Mouse (Mus musculus) megakaryocyte, embryonic 14.5 days (primary cell): Measurements from ENCODE around the gene Nrtn. TPM values are rescaled to one million over a fixed set of nuclear protein-coding genes. Genes with fewer than 3 reads are reported as not detected.

Source experiments
- H3K27me3 ChIP-seq: replicated peaks from 2 replicates; pipeline ENCODE3; 2012; ENCODE audit warnings: inconsistent platforms
- H3K36me3 ChIP-seq: replicated peaks from 2 replicates; pipeline ENCODE3; 2012; ENCODE audit warnings: low read length, inconsistent platforms, mixed read lengths
- H3K4me1 ChIP-seq: 2 replicates; pipeline ENCODE4 v1.6.1; 2012; ENCODE audit warnings: inconsistent platforms
- H3K4me3 ChIP-seq: replicated peaks from 2 replicates; pipeline ENCODE3; 2012; ENCODE audit warnings: moderate library complexity, mild to moderate bottlenecking, inconsistent platforms
- H3K9me3 ChIP-seq: 2 replicates; pipeline ENCODE4 v1.6.1; 2012; ENCODE audit warnings: inconsistent platforms
- FLI1 ChIP-seq: IDR thresholded peaks from 2 replicates; pipeline ENCODE4 v1.6.1; 2012; ENCODE audit warnings: low read length, inconsistent platforms, mixed read lengths
- GATA1 ChIP-seq: IDR thresholded peaks from 3 replicates; pipeline ENCODE4 v1.6.1; 2012; ENCODE audit warnings: mixed read lengths, low read length, inconsistent platforms, borderline replicate concordance
- polyA plus RNA-seq: library from polyadenylated mRNA; stranded (reverse); fragments of >175 nt; gene quantifications from 2 replicates; pipeline ENCODE4 v1.2.3, GENCODE M21; 2012; ENCODE audit warnings: low replicate concordance; ENCODE audit not compliant: insufficient read depth

Nrtn gene
- polyA plus RNA-seq, 1 experiment, result 2.0 TPM

- no peaks in the 10 kb centered on the region for H3K9me3 ChIP-seq
- peaks cover 56% of the 10 kb centered on the region for H3K27me3 ChIP-seq
- TF ChIP-seq GATA1 (no peak), FLI1 (no peak)
- H3K4me3 ChIP-seq, result no peak overlapping the region
- peaks cover 9% of the 10 kb centered on the region for H3K4me1 ChIP-seq
- H3K36me3 ChIP-seq, result peaks cover 17% of the 10 kb centered on the region
These were observed 29.2 kb downstream of the Nrtn start for GRCm38 (mm10) chr17:56728117-56728516.

GRCm38 (mm10) chr17:56727659-56728058 is 29.7 kb downstream of the Nrtn start:
- TF ChIP-seq GATA1 (no peak), FLI1 (no peak)
- Histone ChIP-seq H3K36me3 (peaks cover 21% of the 10 kb centered on the region), H3K4me1 (peaks cover 9% of the 10 kb centered on the region), H3K4me3 (no peak overlapping the region), H3K27me3 (peaks cover 54% of the 10 kb centered on the region), H3K9me3 (no peaks in the 10 kb centered on the region)

- Histone ChIP-seq H3K4me1 (peaks cover 9% of the 10 kb centered on the region), H3K27me3 (peaks cover 51% of the 10 kb centered on the region), H3K36me3 (peaks cover 26% of the 10 kb centered on the region), H3K4me3 (no peak overlapping the region), H3K9me3 (no peaks in the 10 kb centered on the region)
- TF ChIP-seq FLI1 (no peak), GATA1 (no peak)
These were observed 30.2 kb downstream of the Nrtn start for GRCm38 (mm10) chr17:56727029-56727649.

- TF ChIP-seq GATA1 (no peak), FLI1 (no peak)
- Histone ChIP-seq H3K27me3 (peaks cover 22% of the 10 kb centered on the region), H3K9me3 (no peaks in the 10 kb centered on the region), H3K4me1 (peaks cover 29% of the 10 kb centered on the region), H3K4me3 (no peak overlapping the region), H3K36me3 (peaks cover 55% of the 10 kb centered on the region)
These were observed 33.7 kb downstream of the Nrtn start for GRCm38 (mm10) chr17:56723419-56724161.

DNA sequence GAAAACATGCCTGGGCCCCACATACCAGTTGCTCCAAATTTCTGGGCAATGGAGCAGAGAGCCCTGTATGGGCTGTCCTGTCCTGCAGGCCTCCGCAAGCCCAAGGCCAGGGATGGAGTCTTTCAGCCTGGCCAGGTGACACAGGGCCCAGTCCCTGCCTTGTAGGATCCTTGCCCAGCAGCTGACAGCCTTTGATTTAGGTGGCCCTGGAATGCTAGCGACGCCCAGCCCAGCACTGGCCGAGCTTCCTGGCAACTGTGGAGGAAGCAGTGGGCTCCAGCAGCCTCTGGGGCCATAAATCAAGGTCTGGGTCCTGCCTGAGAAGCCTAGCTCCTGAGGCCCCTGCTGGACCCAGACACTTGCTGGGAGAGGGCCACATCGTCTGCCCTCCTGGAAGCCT is 34.9 kb downstream of the Nrtn start:
- Histone ChIP-seq H3K9me3 (no peaks in the 10 kb centered on the region), H3K4me1 (peaks cover 33% of the 10 kb centered on the region), H3K27me3 (peaks cover 11% of the 10 kb centered on the region), H3K36me3 (peaks cover 55% of the 10 kb centered on the region), H3K4me3 (no peak overlapping the region)
- TF ChIP-seq FLI1, result no peak
- TF ChIP-seq GATA1, result no peak

- H3K36me3 ChIP-seq, result peaks cover 58% of the 10 kb centered on the region
- TF ChIP-seq GATA1 (no peak), FLI1 (no peak)
- H3K4me1 ChIP-seq, result peaks cover 53% of the 10 kb centered on the region
- no peaks in the 10 kb centered on the region for H3K9me3 ChIP-seq
- peak within 1 kb of the TSS; percentile 100 for H3K4me3 ChIP-seq
- H3K27me3 ChIP-seq, result no peaks in the 10 kb centered on the region
These were observed 39.8 kb downstream of the Nrtn start, which contains the start of the genes Ndufa11 and Vmac for GRCm38 (mm10) chr17:56717363-56718058. Ndufa11 (plus strand) TSS chr17:56717767. Vmac (minus strand) TSS chr17:56718022.

DNA sequence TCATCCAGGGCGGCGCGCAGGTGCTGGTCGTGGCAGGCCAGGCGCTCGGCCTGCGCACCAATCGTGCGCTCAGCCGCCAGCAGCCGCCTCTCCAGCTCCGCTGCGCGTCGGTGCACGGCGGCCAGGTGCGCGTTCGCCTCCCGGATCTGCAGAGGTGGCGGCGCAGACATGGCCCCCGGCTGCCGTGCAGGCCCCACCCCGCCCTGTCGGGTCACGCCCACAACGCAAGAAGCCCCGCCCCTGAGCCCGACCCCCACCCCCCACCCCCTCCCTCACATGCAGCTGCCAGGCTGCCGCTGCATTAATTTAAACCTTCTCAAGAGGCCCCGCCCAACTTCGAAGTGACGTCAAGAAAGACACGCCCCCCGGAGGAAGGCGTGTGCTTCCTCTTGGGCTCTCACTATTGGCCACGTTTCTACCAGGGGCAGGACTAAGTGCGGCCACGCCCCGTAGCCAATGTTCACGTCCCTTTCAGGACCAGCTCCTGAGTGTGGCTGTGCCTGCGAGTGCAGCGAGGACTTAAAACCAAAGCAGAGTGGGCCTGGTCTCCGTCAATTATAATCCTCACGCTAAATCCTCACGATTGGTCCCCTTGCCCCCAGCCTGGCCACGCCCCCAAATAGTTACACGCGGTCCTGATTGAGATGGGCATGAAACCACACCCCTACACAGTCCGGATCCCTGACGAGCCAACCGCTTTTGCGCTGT is 40.5 kb downstream of the Nrtn start:
- Histone ChIP-seq H3K36me3 (peaks cover 58% of the 10 kb centered on the region), H3K9me3 (no peaks in the 10 kb centered on the region), H3K27me3 (no peaks in the 10 kb centered on the region), H3K4me3 (peak overlapping the region; percentile 100), H3K4me1 (peaks cover 57% of the 10 kb centered on the region)
- TF ChIP-seq FLI1 (no peak), GATA1 (no peak)

- no peaks in the 10 kb centered on the region for H3K9me3 ChIP-seq
- H3K4me1 ChIP-seq, result peaks cover 58% of the 10 kb centered on the region
- TF ChIP-seq FLI1 (no peak), GATA1 (no peak)
- H3K4me3 ChIP-seq, result peak overlapping the region; percentile 100
- H3K36me3 ChIP-seq, result peaks cover 58% of the 10 kb centered on the region
- no peaks in the 10 kb centered on the region for H3K27me3 ChIP-seq
These were observed 41.2 kb downstream of the Nrtn start for GRCm38 (mm10) chr17:56715914-56716654.

DNA sequence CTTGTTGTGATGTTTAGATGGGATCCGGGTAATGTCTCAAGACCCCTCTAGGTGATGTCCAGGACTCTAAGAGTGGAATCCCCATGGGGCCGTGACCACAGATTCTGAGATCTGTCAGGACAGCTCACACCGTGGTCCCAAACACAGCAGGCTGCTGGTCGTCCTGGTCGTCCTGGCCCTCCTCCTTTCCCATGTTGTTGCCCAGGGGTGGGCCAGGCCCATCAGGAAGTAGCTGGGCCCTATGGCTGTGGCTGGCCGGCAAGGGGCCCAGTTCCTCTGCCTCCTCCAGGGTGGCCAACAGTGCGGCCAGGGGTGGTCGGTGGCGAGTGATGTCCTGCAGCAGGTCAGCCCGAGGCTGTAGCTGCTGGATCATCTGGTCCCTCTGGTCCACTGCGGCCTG is 42.0 kb downstream of the Nrtn start:
- H3K36me3 ChIP-seq, result peaks cover 58% of the 10 kb centered on the region
- peaks cover 56% of the 10 kb centered on the region for H3K4me1 ChIP-seq
- no peaks in the 10 kb centered on the region for H3K27me3 ChIP-seq
- H3K9me3 ChIP-seq, result no peaks in the 10 kb centered on the region
- TF ChIP-seq FLI1, result no peak
- no peak for TF ChIP-seq GATA1
- peak overlapping the region; percentile 3 for H3K4me3 ChIP-seq
